Mouse (Mus musculus) R1 (cell line): ENCODE measurements around the gene Mcur1.
A peak's percentile ranks its signal among the peaks of the same experiment; 100 is the strongest.

ENCODE experiments used
- DNase-seq: peaks from one replicate; pipeline ENCODE4 v3.0.0-alpha.2; 2018; ENCODE audit warnings: low read depth, low spot score

The Mcur1 gene

GRCm38 (mm10) chr13:43559711-43560457, at the start of gene Mcur1:
TSS of gene Mcur1 (minus strand) at chr13:43560191.
- DNase-seq = peak; percentile 95

GRCm38 (mm10) chr13:43608854-43609253, 48.9 kb upstream of the Mcur1 start:
- DNase-seq = no peak

GRCm38 (mm10) chr13:43603042-43603441, 43.1 kb upstream of the Mcur1 start:
- no peak for DNase-seq

- no peak for DNase-seq
These were observed 42.4 kb upstream of the Mcur1 start for GRCm38 (mm10) chr13:43602440-43602839.

GRCm38 (mm10) chr13:43600967-43601366, 41.0 kb upstream of the Mcur1 start:
- no peak for DNase-seq

GRCm38 (mm10) chr13:43595896-43596295, 35.9 kb upstream of the Mcur1 start:
- DNase-seq = peak; percentile 62

GRCm38 (mm10) chr13:43592681-43593068, 32.7 kb upstream of the Mcur1 start:
- peak; percentile 42 for DNase-seq

GRCm38 (mm10) chr13:43591828-43592680, 32.1 kb upstream of the Mcur1 start:
- no peak for DNase-seq

- DNase-seq = no peak
These were observed 28.2 kb upstream of the Mcur1 start for GRCm38 (mm10) chr13:43587844-43588840.

- DNase-seq = no peak
These were observed 27.0 kb upstream of the Mcur1 start for GRCm38 (mm10) chr13:43586966-43587365.

- peak; percentile 94 for DNase-seq
These were observed 25.3 kb upstream of the Mcur1 start for GRCm38 (mm10) chr13:43585335-43585734.

- no peak for DNase-seq
These were observed 23.5 kb upstream of the Mcur1 start for GRCm38 (mm10) chr13:43583504-43583903.

- peak; percentile 82 for DNase-seq
These were observed 23.0 kb upstream of the Mcur1 start for GRCm38 (mm10) chr13:43582961-43583360.

- no peak for DNase-seq
These were observed 20.7 kb upstream of the Mcur1 start for GRCm38 (mm10) chr13:43580661-43581060.

- DNase-seq = peak; percentile 71
These were observed 19.7 kb upstream of the Mcur1 start for GRCm38 (mm10) chr13:43579740-43580139.

- DNase-seq = no peak
These were observed 17.8 kb upstream of the Mcur1 start for GRCm38 (mm10) chr13:43577766-43578165.

- peak; percentile 82 for DNase-seq
These were observed 17.3 kb upstream of the Mcur1 start for GRCm38 (mm10) chr13:43577254-43577653.

GRCm38 (mm10) chr13:43575431-43575830, 15.4 kb upstream of the Mcur1 start:
- DNase-seq = no peak

- DNase-seq = no peak
These were observed 14.0 kb upstream of the Mcur1 start for GRCm38 (mm10) chr13:43573979-43574378.

GRCm38 (mm10) chr13:43567141-43567891, 7.3 kb upstream of the Mcur1 start:
- DNase-seq = no peak

GRCm38 (mm10) chr13:43566184-43566583, 6.2 kb upstream of the Mcur1 start:
- DNase-seq = no peak
